Mouse (Mus musculus) hindbrain, embryonic 14.5 days (tissue): ENCODE data around the gene Ccdc62. TPM values are rescaled to one million over a fixed set of nuclear protein-coding genes. Genes with fewer than 3 reads are reported as not detected.

Experiments
- ATAC-seq: fragments of 200-750 bp; cut with Nextera tagmentation; 2 replicates; pipeline ENCODE4 v1.8.0; 2017; ENCODE audit warnings: moderate number of reproducible peaks, mild to moderate bottlenecking, moderate TSS enrichment, moderate library complexity; ENCODE audit not compliant: low FRiP score
- DNase-seq: peaks from one replicate; pipeline ENCODE4 v3.0.0-alpha.2; 2015; ENCODE audit warnings: low spot score
- H3K27ac ChIP-seq: fragments of 300-500 bp; sonication (generic); 2 replicates; pipeline ENCODE4 v1.5.1; 2014; ENCODE audit warnings: mild to moderate bottlenecking, moderate library complexity
- H3K27me3 ChIP-seq: fragments of 300-500 bp; sonication (generic); 2 replicates; pipeline ENCODE4 v1.6.1; 2014; ENCODE audit warnings: mild to moderate bottlenecking, low read length, mixed read lengths; ENCODE audit not compliant: control insufficient read depth, insufficient read depth
- H3K36me3 ChIP-seq: fragments of 300-500 bp; sonication (generic); replicated peaks from 2 replicates; pipeline ENCODE4 v1.6.1; 2014; ENCODE audit not compliant: control insufficient read depth, insufficient read depth
- H3K4me1 ChIP-seq: fragments of 300-500 bp; sonication (generic); replicated peaks from 2 replicates; pipeline ENCODE4 v1.6.1; 2014; ENCODE audit warnings: antibody characterized with exemption, low read length, mixed read lengths; ENCODE audit not compliant: control insufficient read depth, insufficient read depth
- H3K4me2 ChIP-seq: fragments of 300-500 bp; sonication (generic); replicated peaks from 2 replicates; pipeline ENCODE4 v1.6.1; 2014; ENCODE audit warnings: mild to moderate bottlenecking, moderate library complexity
- H3K4me3 ChIP-seq: fragments of 300-500 bp; sonication (generic); replicated peaks from 2 replicates; pipeline ENCODE4 v1.5.1; 2014; ENCODE audit warnings: mild to moderate bottlenecking, low read length
- H3K9ac ChIP-seq: fragments of 300-500 bp; sonication (generic); 2 replicates; pipeline ENCODE4 v1.6.1; 2014
- H3K9me3 ChIP-seq: fragments of 300-500 bp; sonication (generic); 2 replicates; pipeline ENCODE4 v1.6.1; 2016; ENCODE audit warnings: low read length; ENCODE audit not compliant: control insufficient read depth
- WGBS: fragments of 180-500 bp; shearing (Covaris S2); extraction: QIAGEN DNeasy Blood & Tissue Kit; methylation state at CpG from one replicate; pipeline ENCODE4 v1.1.7; 2014; 5-methylcytosine and 5-hydroxymethylcytosine counted together
- polyA plus RNA-seq: library from polyadenylated mRNA; unstranded; fragments of >200 nt; fragmentation: Nextera tagmentation; extraction: Ambion mirVana; gene quantifications from 2 replicates; pipeline ENCODE4 v1.2.1, GENCODE M21; 2014

Gene Ccdc62
- polyA plus RNA-seq, 1 experiment from 2014 or later = 5.2 TPM

- no peak for ATAC-seq
- no peak for DNase-seq
- peaks cover 4% of the 10 kb centered on the region; the same call in 1 of the 2 replicates for H3K4me1 ChIP-seq
- H3K36me3 ChIP-seq = peaks cover 13% of the 10 kb centered on the region
- no peaks in the 10 kb centered on the region for H3K27me3 ChIP-seq
- H3K4me2 ChIP-seq = no peak overlapping the region
- H3K9ac ChIP-seq = no peak overlapping the region
- H3K4me3 ChIP-seq = no peak overlapping the region
- H3K27ac ChIP-seq = no peak overlapping the region
- H3K9me3 ChIP-seq = no peaks in the 10 kb centered on the region
Measured at GRCm38 (mm10) chr5:123932927-123933326, 2.4 kb downstream of the Ccdc62 start.

GRCm38 (mm10) chr5:123933556-123933955 lies 3.1 kb downstream of the Ccdc62 start:
- H3K4me2 ChIP-seq = no peak overlapping the region
- H3K9ac ChIP-seq = no peak overlapping the region
- peaks cover 4% of the 10 kb centered on the region; the same call in 1 of the 2 replicates for H3K4me1 ChIP-seq
- no peaks in the 10 kb centered on the region for H3K9me3 ChIP-seq
- DNase-seq (no peak), ATAC-seq (no peak)
- H3K27me3 ChIP-seq = no peaks in the 10 kb centered on the region
- no peak overlapping the region for H3K27ac ChIP-seq
- 92% methylated on average over 12 of the region's 12 CpGs for WGBS
- H3K36me3 ChIP-seq = peaks cover 7% of the 10 kb centered on the region
- H3K4me3 ChIP-seq = no peak overlapping the region

- Histone ChIP-seq H3K36me3 (peaks cover 2% of the 10 kb centered on the region), H3K4me1 (peaks cover 4% of the 10 kb centered on the region; the same call in 1 of the 2 replicates), H3K4me3 (no peak overlapping the region), H3K4me2 (no peak overlapping the region), H3K9ac (no peak overlapping the region), H3K27ac (no peak overlapping the region), H3K27me3 (no peaks in the 10 kb centered on the region), H3K9me3 (no peaks in the 10 kb centered on the region)
- 36% methylated on average over 18 of the region's 18 CpGs for WGBS
- no peak for DNase-seq
- no peak for ATAC-seq
Measured at GRCm38 (mm10) chr5:123933957-123934591, 3.6 kb downstream of the Ccdc62 start.

- Histone ChIP-seq H3K4me3 (no peak overlapping the region), H3K9ac (no peak overlapping the region), H3K4me1 (peaks cover 4% of the 10 kb centered on the region; the same call in 1 of the 2 replicates), H3K36me3 (no peaks in the 10 kb centered on the region), H3K4me2 (no peak overlapping the region), H3K27ac (no peak overlapping the region), H3K27me3 (no peaks in the 10 kb centered on the region), H3K9me3 (no peaks in the 10 kb centered on the region)
- ATAC-seq = no peak
- no peak for DNase-seq
- 87% methylated on average over 5 of the region's 5 CpGs for WGBS
Measured at GRCm38 (mm10) chr5:123935931-123936330, 5.5 kb downstream of the Ccdc62 start.

GRCm38 (mm10) chr5:123938479-123938878 lies 8.0 kb downstream of the Ccdc62 start:
- ATAC-seq = no peak
- Histone ChIP-seq H3K36me3 (no peaks in the 10 kb centered on the region), H3K9me3 (no peaks in the 10 kb centered on the region), H3K4me1 (no peaks in the 10 kb centered on the region), H3K27ac (no peak overlapping the region), H3K4me3 (no peak overlapping the region), H3K27me3 (no peaks in the 10 kb centered on the region), H3K4me2 (no peak overlapping the region), H3K9ac (no peak overlapping the region)
- DNase-seq = no peak
- WGBS = 90% methylated on average over 5 of the region's 5 CpGs

- no peak overlapping the region for H3K4me3 ChIP-seq
- no peaks in the 10 kb centered on the region for H3K27me3 ChIP-seq
- H3K36me3 ChIP-seq = no peaks in the 10 kb centered on the region
- no peaks in the 10 kb centered on the region for H3K4me1 ChIP-seq
- H3K9me3 ChIP-seq = no peaks in the 10 kb centered on the region
- H3K27ac ChIP-seq = no peak overlapping the region
- 71% methylated on average over 4 of the region's 4 CpGs for WGBS
- ATAC-seq (no peak), DNase-seq (no peak)
- H3K4me2 ChIP-seq = no peak overlapping the region
- H3K9ac ChIP-seq = no peak overlapping the region
Measured at GRCm38 (mm10) chr5:123946546-123946945, 16.1 kb downstream of the Ccdc62 start.

- H3K4me2 ChIP-seq = no peak overlapping the region
- H3K9ac ChIP-seq = no peak overlapping the region
- no peaks in the 10 kb centered on the region for H3K9me3 ChIP-seq
- H3K36me3 ChIP-seq = no peaks in the 10 kb centered on the region
- WGBS = 51% methylated on average over 7 of the region's 7 CpGs
- H3K27me3 ChIP-seq = no peaks in the 10 kb centered on the region
- H3K27ac ChIP-seq = no peak overlapping the region
- no peak for ATAC-seq
- H3K4me3 ChIP-seq = no peak overlapping the region
- H3K4me1 ChIP-seq = no peaks in the 10 kb centered on the region
- DNase-seq = peak; percentile 88
Measured at GRCm38 (mm10) chr5:123947041-123947761, 16.7 kb downstream of the Ccdc62 start.

- no peaks in the 10 kb centered on the region for H3K9me3 ChIP-seq
- H3K9ac ChIP-seq = no peak overlapping the region
- H3K27me3 ChIP-seq = no peaks in the 10 kb centered on the region
- no peak overlapping the region for H3K4me2 ChIP-seq
- 65% methylated on average over 5 of the region's 5 CpGs for WGBS
- no peak for ATAC-seq
- no peak overlapping the region for H3K27ac ChIP-seq
- no peaks in the 10 kb centered on the region for H3K36me3 ChIP-seq
- no peak for DNase-seq
- H3K4me1 ChIP-seq = no peaks in the 10 kb centered on the region
- H3K4me3 ChIP-seq = no peak overlapping the region
Measured at GRCm38 (mm10) chr5:123952365-123953045, 22.0 kb downstream of the Ccdc62 start.

- WGBS = 75% methylated on average over 8 of the region's 8 CpGs
- no peaks in the 10 kb centered on the region for H3K9me3 ChIP-seq
- H3K4me1 ChIP-seq = no peaks in the 10 kb centered on the region
- H3K27me3 ChIP-seq = no peaks in the 10 kb centered on the region
- H3K4me2 ChIP-seq = no peak overlapping the region
- H3K9ac ChIP-seq = no peak overlapping the region
- no peak overlapping the region for H3K4me3 ChIP-seq
- no peak overlapping the region for H3K27ac ChIP-seq
- no peaks in the 10 kb centered on the region for H3K36me3 ChIP-seq
- DNase-seq (no peak), ATAC-seq (no peak)
Measured at GRCm38 (mm10) chr5:123957213-123957612, 26.7 kb downstream of the Ccdc62 start.
